ENCODE assay signal across 15 mouse cellular contexts in the genomic region with DNA sequence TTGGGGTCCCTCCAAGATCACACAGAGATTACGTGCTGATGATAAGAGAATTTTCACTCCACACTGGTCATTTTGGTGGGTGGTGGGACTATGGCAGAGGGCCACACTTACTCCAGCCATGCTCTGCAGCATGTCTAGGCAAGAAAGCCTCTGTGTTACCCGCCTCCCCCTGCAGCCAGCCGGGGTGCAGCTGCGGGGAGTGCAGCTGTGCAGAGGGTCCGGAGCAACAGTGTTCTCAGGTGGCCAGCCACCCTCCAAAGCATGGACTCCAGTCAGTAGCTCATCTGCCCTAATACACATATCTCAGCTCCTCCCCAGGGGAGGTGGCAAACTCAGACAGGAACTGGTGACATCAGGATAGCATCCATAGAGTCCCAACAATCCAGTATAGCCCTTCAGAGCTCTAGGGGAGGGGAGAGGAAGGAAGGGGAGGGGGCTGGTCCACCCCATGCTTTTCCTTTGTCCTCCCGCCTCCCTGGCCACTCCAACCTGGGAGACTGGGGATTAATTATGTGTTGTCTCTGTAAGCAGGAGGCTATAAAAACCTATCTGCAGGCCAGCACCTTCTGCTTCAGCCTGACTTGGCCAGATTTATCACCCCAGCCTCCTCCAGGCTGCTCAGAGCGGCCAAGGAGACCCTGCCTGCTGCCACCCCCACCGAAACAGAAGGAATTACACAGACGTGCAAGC. TPM values are rescaled to one million over a fixed set of nuclear protein-coding genes. Genes with fewer than 3 reads are reported as not detected.
DNase-seq lines count a peak whose midpoint lies in the region; ATAC-seq and TF ChIP-seq lines count a peak whose summit lies in the region.
"Had no signal": no experiment of that assay in that cellular context is flagged by ENCODE, and none has a peak within 500 bp of the region (broad histone marks: within the 10 kb centered on the region; RNA-seq: fewer than 3 reads in every experiment).

No protein-coding gene starts in this region.

- TF ChIP-seq RAD21 in CH12.LX (IDR thresholded peaks at IDR 0.05; ENCODE audit: low read depth, low read length), result no peak

- peak overlapping the region; percentile 36; the same call in 1 of the 2 replicates for H3K27ac ChIP-seq in CH12.LX (ENCODE audit: insufficient read depth, low read depth)
- peak overlapping the region; percentile 55 for H3K27ac ChIP-seq in hindbrain, embryonic 13.5 days
- H3K27ac ChIP-seq in limb, embryonic 10.5 days, result no peak overlapping the region
- H3K27ac ChIP-seq: heart, embryonic 15.5 days; liver, embryonic 14.5 days; midbrain, embryonic 12.5 days had no signal

- peaks cover 3% of the 10 kb centered on the region for H3K27me3 ChIP-seq in CH12.LX (replicated peaks)
- H3K27me3 ChIP-seq in hindbrain, embryonic 13.5 days, result no peaks in the 10 kb centered on the region
- peaks cover 50% of the 10 kb centered on the region for H3K27me3 ChIP-seq in limb, embryonic 10.5 days (ENCODE audit: low read depth, poor library complexity, severe bottlenecking)
- H3K27me3 ChIP-seq: heart, embryonic 15.5 days; midbrain, embryonic 12.5 days had no signal

- peak overlapping the region in 1 of 3 experiments; percentile 13 for H3K4me3 ChIP-seq in CH12.LX (replicated peaks in 1 of 3; ENCODE audit: low read depth in 2 of 3, low read length in 2 of 3, poor library complexity in 1 of 3)
- H3K4me3 ChIP-seq in hindbrain, embryonic 13.5 days, result no peak overlapping the region
- H3K4me3 ChIP-seq in limb, embryonic 10.5 days, result no peak overlapping the region
- H3K4me3 ChIP-seq: erythroblast, embryonic 14.5 days; heart, embryonic 15.5 days; midbrain, embryonic 12.5 days had no signal

- no peak overlapping the region for H3K9ac ChIP-seq in CH12.LX (ENCODE audit: insufficient read depth, low read depth)
- no peak overlapping the region for H3K9ac ChIP-seq in hindbrain, embryonic 13.5 days
- H3K9ac ChIP-seq: heart, embryonic 15.5 days; liver, embryonic 14.5 days; midbrain, embryonic 12.5 days had no signal

- in situ Hi-C loops in CH12.LX (cut with MboI; ENCODE audit: low pct_ligation_motif_present, low pct_unique_long_range_greater_than_20kb, low sequenced_read_pairs), result no loop called here

- dilution Hi-C loops in CH12.LX (cut with MboI; ENCODE audit: extremely low pct_ligation_motif_present, extremely low pct_unique_long_range_greater_than_20kb, low sequenced_read_pairs), result no loop called here

- H3K4me2 ChIP-seq in CH12.LX (ENCODE audit: insufficient read depth, low read depth, poor library complexity, severe bottlenecking), result peak overlapping the region; percentile 73
- H3K4me2 ChIP-seq in hindbrain, embryonic 13.5 days, result no peak overlapping the region
- H3K4me2 ChIP-seq: heart, embryonic 15.5 days; midbrain, embryonic 12.5 days had no signal

- no peak for TF ChIP-seq EP300 in CH12.LX (IDR thresholded peaks at IDR 0.05; ENCODE audit: low read length)

- peaks cover 40 to 55% of the 10 kb centered on the region in 2 experiments for H3K4me1 ChIP-seq in CH12.LX (ENCODE audit: control insufficient read depth in 1 of 2, insufficient read depth in 2 of 2)
- peaks cover 58% of the 10 kb centered on the region for H3K4me1 ChIP-seq in hindbrain, embryonic 13.5 days (replicated peaks)
- H3K4me1 ChIP-seq in limb, embryonic 10.5 days, result peaks cover 28% of the 10 kb centered on the region

- no peaks in the 10 kb centered on the region for H3K9me3 ChIP-seq in CH12.LX (replicated peaks; ENCODE audit: low read length)
- H3K9me3 ChIP-seq in hindbrain, embryonic 13.5 days, result no peaks in the 10 kb centered on the region
- no peaks in the 10 kb centered on the region for H3K9me3 ChIP-seq in limb, embryonic 10.5 days (replicated peaks)
- H3K9me3 ChIP-seq: heart, embryonic 15.5 days; midbrain, embryonic 12.5 days had no signal

- peak; percentile 41 for ATAC-seq in hindbrain, embryonic 13.5 days (ENCODE audit: low FRiP score)
- ATAC-seq: intestine, postnatal 0 days had no signal

- no peak for TF ChIP-seq POLR2A in CH12.LX (IDR thresholded peaks at IDR 0.05; ENCODE audit: low read depth, low read length)

- no peaks in the 10 kb centered on the region for H3K36me3 ChIP-seq in CH12.LX (replicated peaks in 1 of 2; ENCODE audit: control insufficient read depth in 1 of 2, insufficient read depth in 1 of 2, low read length in 1 of 2)
- H3K36me3 ChIP-seq in hindbrain, embryonic 13.5 days, result no peaks in the 10 kb centered on the region
- no peaks in the 10 kb centered on the region for H3K36me3 ChIP-seq in limb, embryonic 10.5 days
- H3K36me3 ChIP-seq: heart, embryonic 15.5 days; midbrain, embryonic 12.5 days had no signal

- TF ChIP-seq CTCF in CH12.LX (conservative IDR thresholded peaks at IDR 0.05 in 1 of 2, IDR thresholded peaks at IDR 0.05 in 1 of 2; ENCODE audit: low read depth in 2 of 2, low read length in 2 of 2), result no peak

- peak; percentile 75 for DNase-seq in cerebellum, adult 9-11 months
- DNase-seq in cerebellum, postnatal 4 days (ENCODE audit: low spot score in 2 of 2), result no peak
- peak; percentile 12 for DNase-seq in kidney, postnatal 14 days
- DNase-seq in kidney, adult 8-10 months, result no peak
- peak; percentile 37 for DNase-seq in CH12.LX (ENCODE audit: extremely low read depth)
- DNase-seq in Muller cell, postnatal 12 days (ENCODE audit: inconsistent ontology term), result no peak
- DNase-seq in limb, embryonic 10.5 days (ENCODE audit: low spot score), result no peak
- DNase-seq: adrenal gland, adult 8-10 months; B cell, adult 2 months had no signal

- WGBS in hindbrain, embryonic 13.5 days, result 39% methylated on average over 9 of the region's 9 CpGs
- WGBS in limb, embryonic 10.5 days, result 32% methylated on average over 9 of the region's 9 CpGs

- no peaks in the 10 kb centered on the region for H3K79me2 ChIP-seq in CH12.LX (replicated peaks; ENCODE audit: control insufficient read depth, extremely low read depth, insufficient read depth, poor library complexity, severe bottlenecking)

TF ChIP-seq in CH12.LX, 34 proteins besides CTCF, POLR2A, EP300 and RAD21:
- TF ChIP-seq USF2 (conservative IDR thresholded peaks at IDR 0.05; ENCODE audit: low read depth, low read length), result no peak
- no peak for TF ChIP-seq CHD1 (IDR thresholded peaks at IDR 0.05; ENCODE audit: low read depth, low read length)
- TF ChIP-seq KAT2A (IDR thresholded peaks at IDR 0.05; ENCODE audit: insufficient replicate concordance, low read length), result no peak
- TF ChIP-seq MAFK (IDR thresholded peaks at IDR 0.05; ENCODE audit: insufficient replicate concordance, low read length), result no peak
- no peak for TF ChIP-seq MXI1 (IDR thresholded peaks at IDR 0.05; ENCODE audit: low read depth, low read length)
- TF ChIP-seq SMC3 (IDR thresholded peaks at IDR 0.05; ENCODE audit: low read depth, low read length), result no peak
- TF ChIP-seq TCF12 (IDR thresholded peaks at IDR 0.05; ENCODE audit: low read depth, low read length), result peak; percentile 64; the same call in 1 of the 2 replicates
- no peak for TF ChIP-seq PAX5 (IDR thresholded peaks at IDR 0.05; ENCODE audit: low read length)
- TF ChIP-seq IRF4 (IDR thresholded peaks at IDR 0.05; ENCODE audit: low read depth, low read length), result no peak
- TF ChIP-seq ZC3H11A (IDR thresholded peaks at IDR 0.05; ENCODE audit: low read depth, low read length), result no peak
- no peak for TF ChIP-seq MAX (IDR thresholded peaks at IDR 0.05; ENCODE audit: low read length)
- 0 out of 2 replicates have a peak, but pooled peaks have one; percentile 30 for TF ChIP-seq MAZ (IDR thresholded peaks at IDR 0.05; ENCODE audit: low read depth, low read length)
- 0 out of 2 replicates have a peak, but pooled peaks have one; percentile 3 for TF ChIP-seq TBP (conservative IDR thresholded peaks at IDR 0.05; ENCODE audit: low read depth, low read length)
- no peak for TF ChIP-seq ZKSCAN1 (IDR thresholded peaks at IDR 0.05; ENCODE audit: borderline replicate concordance, low read depth, low read length)
- TF ChIP-seq MEF2A (IDR thresholded peaks at IDR 0.05; ENCODE audit: borderline replicate concordance, low read depth, low read length), result no peak
- TF ChIP-seq JUN (IDR thresholded peaks at IDR 0.05; ENCODE audit: insufficient read depth, low read depth, low read length), result no peak
- TF ChIP-seq E2F4 (IDR thresholded peaks at IDR 0.05; ENCODE audit: insufficient replicate concordance, low read depth, low read length), result no peak
- no peak for TF ChIP-seq ETS1 (conservative IDR thresholded peaks at IDR 0.05; ENCODE audit: low read depth, low read length)
- TF ChIP-seq HCFC1 (IDR thresholded peaks at IDR 0.05; ENCODE audit: low read depth, low read length), result no peak
- TF ChIP-seq MYC (IDR thresholded peaks at IDR 0.05; ENCODE audit: low read depth, low read length), result no peak

RNA-seq across cellular contexts. Expression of a gene that starts 19.1 kb away (rescaled TPM):
- total RNA-seq in CH12.LX (2012; rRNA removed) (0.13 and 0.21 TPM in 2 replicates), CH12.LX (2014; rRNA removed) (not detected in 2 replicates)
- polyA plus RNA-seq in CH12.LX (2012; ENCODE audit: insufficient read length, low read depth), result 0.07 TPM in 1 of 2 replicates, not detected in the other
- 24.6 and 26.7 TPM in 2 replicates for polyA plus RNA-seq in hindbrain, embryonic 13.5 days (2015; fragmentation: Nextera tagmentation; extraction: Ambion mirVana)
- polyA plus RNA-seq in limb, embryonic 10.5 days (2016; fragmentation: Nextera tagmentation; extraction: Ambion mirVana), result 0.23 and 1.0 TPM in 2 replicates
- polyA plus RNA-seq: erythroblast, embryonic 14.5 days; liver, embryonic 14.5 days had no signal

RNA-seq across cellular contexts. Expression of a gene that starts 57.0 kb away (rescaled TPM):
- total RNA-seq in CH12.LX (2012; rRNA removed) (17.2 and 29.9 TPM in 2 replicates), CH12.LX (2014; rRNA removed) (9.1 and 11.9 TPM in 2 replicates)
- 34.5 and 39.4 TPM in 2 replicates for polyA plus RNA-seq in CH12.LX (2012; ENCODE audit: insufficient read length, low read depth)
- 12.1 and 12.3 TPM in 2 replicates for polyA plus RNA-seq in hindbrain, embryonic 13.5 days (2015; fragmentation: Nextera tagmentation; extraction: Ambion mirVana)
- polyA plus RNA-seq in limb, embryonic 10.5 days (2016; fragmentation: Nextera tagmentation; extraction: Ambion mirVana), result 6.2 and 7.6 TPM in 2 replicates

Comparison
In these comparisons a context has a peak if more than half of its experiments do, and no peak if none do; other contexts are left out.
1. DNase-seq: peak in cerebellum, adult 9-11 months (single experiment), kidney, postnatal 14 days (single experiment) and CH12.LX (single experiment); none in cerebellum, postnatal 4 days (0 of 2), kidney, adult 8-10 months (0 of 2), Muller cell, postnatal 12 days (single experiment) and limb, embryonic 10.5 days (single experiment).
2. RNA of a gene that starts 19.1 kb away (polyA plus RNA-seq): 24.6 to 26.7 TPM in hindbrain, embryonic 13.5 days; 0.23 to 1.0 TPM in limb, embryonic 10.5 days and 0.07 TPM in CH12.LX; every median in the first group is over 10 times any median in the second.